Mouse (Mus musculus): ENCODE data around the gene Batf2. TPM values are rescaled to one million over a fixed set of nuclear protein-coding genes. Genes with fewer than 3 reads are reported as not detected.

Batf2 gene
- polyA plus RNA-seq, 1 experiment from 2014 or later, result 1.1 TPM

- Histone ChIP-seq H3K9me3 (ENCODE audit: low read length) (no peaks in the 10 kb centered on the region), H3K36me3 (replicated peaks; ENCODE audit: insufficient read depth, low read length) (no peaks in the 10 kb centered on the region), H3K9ac (replicated peaks) (no peak overlapping the region), H3K4me3 (ENCODE audit: low read depth, low read length) (no peak overlapping the region), H3K4me1 (ENCODE audit: insufficient read depth) (no peaks in the 10 kb centered on the region), H3K27ac (ENCODE audit: low read depth) (no peak overlapping the region), H3K27me3 (ENCODE audit: insufficient read depth, low read length) (no peaks in the 10 kb centered on the region), H3K4me2 (ENCODE audit: low read depth, low read length) (no peak overlapping the region)
- ATAC-seq (no peak), DNase-seq (no peak)
- no peak for TF ChIP-seq EP300 (IDR thresholded peaks at IDR 0.05; ENCODE audit: low read depth)
- TF ChIP-seq CTCF (IDR thresholded peaks at IDR 0.05; ENCODE audit: low read depth), result no peak
- WGBS (ENCODE audit: insufficient replicate concordance), result 74% methylated on average over 5 of the region's 5 CpGs
Measured at GRCm38 (mm10) chr19:6206716-6207115, 65.9 kb downstream of the Batf2 start.

- no peaks in the 10 kb centered on the region for H3K4me1 ChIP-seq (ENCODE audit: insufficient read depth)
- DNase-seq (no peak), ATAC-seq (no peak)
- H3K4me3 ChIP-seq (ENCODE audit: low read depth, low read length), result no peak overlapping the region
- TF ChIP-seq EP300 (IDR thresholded peaks at IDR 0.05; ENCODE audit: low read depth) (no peak), CTCF (IDR thresholded peaks at IDR 0.05; ENCODE audit: low read depth) (no peak)
- no peaks in the 10 kb centered on the region for H3K27me3 ChIP-seq (ENCODE audit: insufficient read depth, low read length)
- WGBS (ENCODE audit: insufficient replicate concordance), result 47% methylated on average over 6 of the region's 6 CpGs
- H3K36me3 ChIP-seq (replicated peaks; ENCODE audit: insufficient read depth, low read length), result no peaks in the 10 kb centered on the region
- no peak overlapping the region for H3K9ac ChIP-seq (replicated peaks)
- no peak overlapping the region for H3K4me2 ChIP-seq (ENCODE audit: low read depth, low read length)
- no peaks in the 10 kb centered on the region for H3K9me3 ChIP-seq (ENCODE audit: low read length)
- H3K27ac ChIP-seq (ENCODE audit: low read depth), result no peak overlapping the region
Measured at GRCm38 (mm10) chr19:6216046-6216705, 75.4 kb downstream of the Batf2 start.

- 61% methylated on average over 6 of the region's 6 CpGs for WGBS (ENCODE audit: insufficient replicate concordance)
- ATAC-seq, result no peak
- Histone ChIP-seq H3K4me3 (ENCODE audit: low read depth, low read length) (no peak overlapping the region), H3K27ac (ENCODE audit: low read depth) (no peak overlapping the region), H3K4me1 (ENCODE audit: insufficient read depth) (no peaks in the 10 kb centered on the region), H3K4me2 (ENCODE audit: low read depth, low read length) (no peak overlapping the region), H3K9ac (replicated peaks) (no peak overlapping the region), H3K36me3 (replicated peaks; ENCODE audit: insufficient read depth, low read length) (no peaks in the 10 kb centered on the region), H3K27me3 (ENCODE audit: insufficient read depth, low read length) (no peaks in the 10 kb centered on the region), H3K9me3 (ENCODE audit: low read length) (no peaks in the 10 kb centered on the region)
- no peak for DNase-seq
- TF ChIP-seq CTCF (IDR thresholded peaks at IDR 0.05; ENCODE audit: low read depth) (no peak), EP300 (IDR thresholded peaks at IDR 0.05; ENCODE audit: low read depth) (no peak)
Measured at GRCm38 (mm10) chr19:6218606-6219005, 77.8 kb downstream of the Batf2 start.

Other genes starting within 250 kb of the Batf2 start
- 1.5 and 1.7 TPM in 2 replicates for gene Tigd3, start 246.8 kb upstream of the Batf2 start, polyA plus RNA-seq (2015; fragmentation: Nextera tagmentation; extraction: Ambion mirVana)
- gene Dpf2, start 228.0 kb upstream of the Batf2 start, polyA plus RNA-seq (2015; fragmentation: Nextera tagmentation; extraction: Ambion mirVana), result 28.1 and 32.6 TPM in 2 replicates
- 3.0 TPM in 2 replicates for gene Cdc42ep2, start 216.2 kb upstream of the Batf2 start, polyA plus RNA-seq (2015; fragmentation: Nextera tagmentation; extraction: Ambion mirVana)
- gene Pola2, start 176.8 kb upstream of the Batf2 start, polyA plus RNA-seq (2015; fragmentation: Nextera tagmentation; extraction: Ambion mirVana), result 19.2 and 21.5 TPM in 2 replicates
- gene Slc22a20, start 154.8 kb upstream of the Batf2 start, polyA plus RNA-seq (2015; fragmentation: Nextera tagmentation; extraction: Ambion mirVana), result 0.09 TPM in 1 of 2 replicates, not detected in the other
- 6.8 and 7.2 TPM in 2 replicates for gene Capn1, start 125.1 kb upstream of the Batf2 start, polyA plus RNA-seq (2015; fragmentation: Nextera tagmentation; extraction: Ambion mirVana)
- gene Syvn1, start 94.4 kb upstream of the Batf2 start, polyA plus RNA-seq (2015; fragmentation: Nextera tagmentation; extraction: Ambion mirVana), result 12.4 and 15.4 TPM in 2 replicates
- gene Mrpl49, start 83.2 kb upstream of the Batf2 start, polyA plus RNA-seq (2015; fragmentation: Nextera tagmentation; extraction: Ambion mirVana), result 28.2 and 29.6 TPM in 2 replicates
- 781 and 784 TPM in 2 replicates for gene Fau, start 83.1 kb upstream of the Batf2 start, polyA plus RNA-seq (2015; fragmentation: Nextera tagmentation; extraction: Ambion mirVana)
- 30.2 and 35.8 TPM in 2 replicates for gene Znhit2, start 79.8 kb upstream of the Batf2 start, polyA plus RNA-seq (2015; fragmentation: Nextera tagmentation; extraction: Ambion mirVana)
- gene Tm7sf2, start 72.6 kb upstream of the Batf2 start, polyA plus RNA-seq (2015; fragmentation: Nextera tagmentation; extraction: Ambion mirVana), result 42.6 and 44.1 TPM in 2 replicates
- 17.5 and 20.7 TPM in 2 replicates for gene Vps51, start 63.8 kb upstream of the Batf2 start, polyA plus RNA-seq (2015; fragmentation: Nextera tagmentation; extraction: Ambion mirVana)
- gene Tmem262, start 61.0 kb upstream of the Batf2 start, polyA plus RNA-seq (2015; fragmentation: Nextera tagmentation; extraction: Ambion mirVana), result not detected in 2 replicates
- gene Gm28374, start 58.7 kb upstream of the Batf2 start, polyA plus RNA-seq (2015; fragmentation: Nextera tagmentation; extraction: Ambion mirVana), result 0.32 and 0.72 TPM in 2 replicates
- 16.9 and 19.9 TPM in 2 replicates for gene Zfpl1, start 56.0 kb upstream of the Batf2 start, polyA plus RNA-seq (2015; fragmentation: Nextera tagmentation; extraction: Ambion mirVana)
- 13.5 and 15.0 TPM in 2 replicates for gene Cdca5, start 56.0 kb upstream of the Batf2 start, polyA plus RNA-seq (2015; fragmentation: Nextera tagmentation; extraction: Ambion mirVana)
- gene AC131692.1, start 46.6 kb upstream of the Batf2 start, polyA plus RNA-seq (2015; fragmentation: Nextera tagmentation; extraction: Ambion mirVana), result not detected in 2 replicates
- gene Naaladl1, start 35.2 kb upstream of the Batf2 start, polyA plus RNA-seq (2015; fragmentation: Nextera tagmentation; extraction: Ambion mirVana), result 0.46 and 0.63 TPM in 2 replicates
- 15.0 and 15.6 TPM in 2 replicates for gene Sac3d1, start 22.3 kb upstream of the Batf2 start, polyA plus RNA-seq (2015; fragmentation: Nextera tagmentation; extraction: Ambion mirVana)
- gene Snx15, start 12.7 kb upstream of the Batf2 start, polyA plus RNA-seq (2015; fragmentation: Nextera tagmentation; extraction: Ambion mirVana), result 38.6 and 41.6 TPM in 2 replicates
- 16.7 and 20.5 TPM in 2 replicates for gene Arl2, start 565 bp downstream of the Batf2 start, polyA plus RNA-seq (2015; fragmentation: Nextera tagmentation; extraction: Ambion mirVana)
- not detected in 2 replicates for gene Majin, start 43.4 kb downstream of the Batf2 start, polyA plus RNA-seq (2015; fragmentation: Nextera tagmentation; extraction: Ambion mirVana)
- not detected in 2 replicates for gene Gpha2, start 85.4 kb downstream of the Batf2 start, polyA plus RNA-seq (2015; fragmentation: Nextera tagmentation; extraction: Ambion mirVana)
- 3.2 and 3.8 TPM in 2 replicates for gene Ppp2r5b, start 94.9 kb downstream of the Batf2 start, polyA plus RNA-seq (2015; fragmentation: Nextera tagmentation; extraction: Ambion mirVana)
- 3.4 and 3.8 TPM in 2 replicates for gene Atg2a, start 100.7 kb downstream of the Batf2 start, polyA plus RNA-seq (2015; fragmentation: Nextera tagmentation; extraction: Ambion mirVana)
- 36.4 and 36.9 TPM in 2 replicates for gene Ehd1, start 135.7 kb downstream of the Batf2 start, polyA plus RNA-seq (2015; fragmentation: Nextera tagmentation; extraction: Ambion mirVana)
- gene Cdc42bpg, start 165.5 kb downstream of the Batf2 start, polyA plus RNA-seq (2015; fragmentation: Nextera tagmentation; extraction: Ambion mirVana), result 0.27 and 0.35 TPM in 2 replicates
- 10.0 and 11.1 TPM in 2 replicates for gene Men1, start 194.0 kb downstream of the Batf2 start, polyA plus RNA-seq (2015; fragmentation: Nextera tagmentation; extraction: Ambion mirVana)
- 5.6 and 5.7 TPM in 2 replicates for gene Map4k2, start 200.2 kb downstream of the Batf2 start, polyA plus RNA-seq (2015; fragmentation: Nextera tagmentation; extraction: Ambion mirVana)
- 34.6 and 35.7 TPM in 2 replicates for gene Sf1, start 222.7 kb downstream of the Batf2 start, polyA plus RNA-seq (2015; fragmentation: Nextera tagmentation; extraction: Ambion mirVana)
- gene Pygm, start 243.4 kb downstream of the Batf2 start, polyA plus RNA-seq (2015; fragmentation: Nextera tagmentation; extraction: Ambion mirVana), result 2.5 and 8.9 TPM in 2 replicates

Measured in liver, postnatal 0 days (tissue).